Mouse (Mus musculus) CD4-positive, CD25-positive, alpha-beta regulatory T cell, adult 4 months (primary cell): ENCODE results near the gene Tmco1. TPM values are rescaled to one million over a fixed set of nuclear protein-coding genes. Genes with fewer than 3 reads are reported as not detected.
A peak's percentile ranks its signal among the peaks of the same experiment; 100 is the strongest.
"Not testable (repeated sequence)": the region's sequence is repeated elsewhere in the genome, so short reads cannot be mapped to it uniquely, and the experiment has no call there.

Source experiments
- ATAC-seq: one replicate; pipeline ENCODE4 v1.8.0; 2017
- polyA plus RNA-seq, 2 experiments: library from polyadenylated mRNA; unstranded; fragments of 100-300 nt; shearing (Covaris generic); gene quantifications; one replicate each; pipeline ENCODE4 v1.2.1; 2017

Gene Tmco1
- polyA plus RNA-seq, 2 experiments from 2014 or later, result 102 to 115 TPM

DNA sequence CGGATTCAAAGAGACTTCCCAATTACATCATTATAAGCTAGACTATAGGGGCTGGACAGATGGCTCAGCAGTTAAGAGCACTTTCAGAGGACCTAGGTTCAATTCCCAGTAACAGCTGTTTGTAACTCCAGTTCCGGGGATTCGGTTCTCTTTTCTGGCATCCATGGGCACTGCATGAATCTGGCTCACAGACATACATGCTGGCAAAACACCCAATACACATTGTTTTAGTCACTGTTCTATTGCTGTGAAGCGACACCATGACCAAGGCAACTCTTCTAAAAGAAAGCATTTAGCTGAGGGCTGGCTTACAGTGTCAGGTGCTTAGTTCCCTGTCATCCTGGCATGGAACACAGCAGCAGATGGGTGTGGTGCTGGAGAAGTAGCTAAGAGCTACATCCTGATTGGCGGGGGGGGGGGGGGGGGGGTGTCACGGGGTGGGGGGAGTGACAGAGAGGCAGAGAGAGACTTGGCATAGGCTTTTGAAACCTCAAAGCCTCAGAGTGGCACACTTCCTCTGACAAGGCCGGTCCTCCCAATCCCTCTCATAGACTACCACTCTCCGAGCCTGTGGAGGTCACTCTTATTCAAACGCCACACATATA is 31.1 kb downstream of the Tmco1 start:
- ATAC-seq, result no peak

DNA sequence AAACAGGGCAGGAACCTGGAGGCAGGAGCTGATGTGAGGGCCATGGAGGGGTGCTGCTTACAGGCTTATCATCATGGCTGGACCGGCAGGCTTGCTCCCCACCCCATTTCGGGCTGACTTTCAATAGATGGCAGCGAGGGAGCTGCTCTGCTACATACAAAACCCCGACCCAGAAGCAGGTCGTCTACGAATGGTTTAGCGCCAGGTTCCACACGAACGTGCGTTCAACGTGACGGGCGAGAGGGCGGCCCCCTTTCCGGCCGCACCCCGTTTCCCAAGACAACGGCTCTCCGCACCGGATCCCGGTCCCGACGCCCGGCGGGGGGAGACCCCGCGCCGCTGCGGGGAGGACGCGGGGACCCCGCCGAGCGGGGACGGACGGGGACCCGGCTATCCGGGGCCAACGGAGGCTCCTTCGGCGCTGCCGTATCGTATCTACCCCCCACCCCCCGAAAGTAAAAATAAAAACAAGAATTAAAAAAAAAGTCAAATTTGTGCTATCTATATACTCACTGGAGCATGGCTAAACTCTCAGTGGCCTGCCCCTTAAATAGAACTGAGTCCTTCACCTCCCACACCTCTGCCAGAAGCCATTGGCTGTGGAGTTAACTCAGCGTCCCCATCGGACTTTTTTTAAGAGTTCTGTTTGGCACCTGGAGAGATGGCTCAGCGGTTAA is 32.1 kb downstream of the Tmco1 start:
- peak; percentile 35 for ATAC-seq

DNA sequence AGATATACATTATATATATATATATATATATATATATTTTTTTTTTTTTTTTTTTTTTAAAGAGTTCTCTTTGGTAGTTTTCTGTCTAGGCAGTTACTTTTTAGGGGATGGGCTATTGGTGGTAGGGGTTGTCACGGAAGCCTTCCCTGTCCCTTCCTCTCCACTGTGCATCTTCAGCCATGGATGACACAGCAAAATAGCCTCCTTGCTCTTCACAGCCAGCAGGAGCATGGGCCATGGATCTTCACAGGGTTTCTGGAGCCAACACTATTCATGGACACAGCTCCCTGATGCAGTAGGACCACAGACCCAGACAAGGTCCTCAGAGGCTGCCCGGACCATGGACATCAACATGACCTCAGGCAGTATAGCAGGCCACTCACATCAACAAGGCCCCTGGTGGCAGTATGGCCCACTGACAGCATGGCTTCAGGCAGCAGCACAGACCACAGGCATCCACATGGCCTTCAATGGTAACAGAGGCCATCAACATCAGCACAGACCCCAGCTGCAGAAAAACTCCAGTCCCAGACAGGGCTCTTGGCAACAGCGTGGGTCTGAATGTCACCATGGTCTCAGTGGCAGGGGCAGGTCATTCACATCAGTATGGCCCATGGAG is 32.8 kb downstream of the Tmco1 start:
- ATAC-seq, result no peak

DNA sequence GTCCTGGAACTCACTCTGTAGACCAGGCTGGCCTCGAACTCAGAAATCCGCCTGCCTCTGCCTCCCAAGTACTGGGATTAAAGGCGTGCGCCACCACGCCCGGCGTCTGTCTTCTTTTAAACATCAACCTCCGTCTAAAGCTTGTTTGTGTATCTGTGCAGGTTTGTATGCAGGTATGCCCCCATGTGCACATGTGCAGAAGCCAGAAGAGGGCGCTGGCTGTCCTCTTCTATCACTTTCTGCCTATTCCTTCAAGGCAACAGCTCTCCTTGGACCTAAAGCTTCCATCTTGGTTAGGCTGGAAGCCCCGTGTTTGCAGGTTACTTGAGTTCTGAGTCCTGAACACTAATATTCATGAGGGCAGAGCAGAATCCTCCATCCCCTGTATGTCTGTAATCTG is 34.7 kb downstream of the Tmco1 start:
- ATAC-seq, result no peak

DNA sequence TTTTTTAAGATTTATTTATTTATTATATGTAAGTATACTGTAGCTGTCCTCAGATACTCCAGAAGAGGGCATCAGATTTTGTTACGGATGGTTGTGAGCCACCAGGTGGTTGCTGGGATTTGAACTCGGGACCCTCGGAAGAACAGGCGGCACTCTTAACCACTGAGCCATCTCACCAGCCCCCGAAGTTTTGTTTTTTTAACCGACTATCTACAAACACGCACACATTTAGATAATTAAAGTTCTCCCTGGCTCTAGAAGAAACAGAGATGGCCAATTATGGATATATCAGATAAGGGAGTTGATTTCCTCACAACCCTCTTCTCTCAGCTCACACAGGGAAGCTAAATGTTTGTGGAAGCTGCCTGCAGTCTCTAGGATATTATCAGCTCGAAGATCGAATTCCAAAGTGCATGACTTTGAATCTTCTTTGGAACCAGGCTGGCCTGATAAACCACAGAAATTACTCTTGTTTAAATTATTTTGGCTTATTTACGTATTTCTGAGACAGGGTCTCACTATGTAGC is 37.9 kb downstream of the Tmco1 start:
- not testable (repeated sequence) for ATAC-seq

DNA sequence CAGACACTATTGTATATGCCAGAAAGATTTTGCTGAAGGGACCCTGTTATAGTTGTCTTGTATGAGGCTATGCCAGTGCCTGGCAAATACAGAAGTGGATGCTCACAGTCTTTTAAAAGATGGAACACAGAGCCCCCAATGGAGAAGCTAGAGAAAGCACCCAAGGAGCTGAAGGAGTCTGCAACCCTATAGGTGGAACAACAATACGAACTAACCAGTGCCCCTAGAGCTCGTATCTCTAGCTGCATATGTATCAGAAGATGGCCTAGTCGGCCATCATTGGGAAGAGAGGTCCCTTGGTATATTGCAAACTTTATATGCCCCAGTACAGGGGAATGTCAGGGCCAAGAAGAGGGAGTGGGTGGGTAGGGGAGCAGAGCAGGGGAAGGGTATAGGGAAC is 41.0 kb downstream of the Tmco1 start:
- not testable (repeated sequence) for ATAC-seq

DNA sequence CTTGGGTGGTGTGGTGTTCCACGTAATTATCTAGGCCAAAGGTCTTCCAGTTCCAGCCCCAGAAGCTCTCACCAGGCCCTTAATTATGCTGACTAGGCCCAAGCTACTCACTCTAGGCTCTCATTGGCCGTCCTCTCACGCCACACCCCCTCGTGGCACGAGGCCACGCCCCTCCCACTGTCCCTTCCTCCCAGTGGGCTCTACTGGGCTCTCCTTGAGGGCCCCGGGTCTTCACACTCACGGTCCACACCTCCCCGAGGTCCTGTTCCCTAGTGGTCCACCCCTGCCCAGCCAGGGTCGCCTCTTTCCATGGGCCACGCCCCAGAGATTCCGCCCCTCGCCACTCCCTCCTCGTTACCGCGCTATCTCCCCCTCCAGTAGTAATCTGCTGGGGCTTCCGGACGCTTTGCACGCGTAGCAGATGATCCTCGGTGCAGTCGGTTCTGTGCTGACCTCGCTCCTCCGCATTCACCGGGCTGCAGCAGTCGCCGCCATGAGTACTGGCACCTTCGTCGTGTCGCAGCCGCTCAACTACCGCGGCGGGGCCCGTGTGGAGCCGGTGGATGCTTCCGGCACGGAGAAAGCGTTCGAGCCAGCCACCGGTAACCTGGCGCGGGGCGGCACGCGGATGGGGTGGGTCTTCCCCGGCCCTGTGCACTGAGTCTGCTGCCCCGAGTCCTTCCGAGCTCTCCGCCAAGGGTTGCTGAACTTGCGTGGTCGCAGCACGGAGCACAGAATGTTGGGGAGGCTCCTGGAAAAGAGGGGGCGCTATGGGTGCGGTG is 41.8 kb downstream of the Tmco1 start, which contains the start of gene Aldh9a1:
TSS of gene Aldh9a1 (plus strand) at position 177 of the 782 bp plus-strand sequence.
- ATAC-seq, result peak; percentile 95

DNA sequence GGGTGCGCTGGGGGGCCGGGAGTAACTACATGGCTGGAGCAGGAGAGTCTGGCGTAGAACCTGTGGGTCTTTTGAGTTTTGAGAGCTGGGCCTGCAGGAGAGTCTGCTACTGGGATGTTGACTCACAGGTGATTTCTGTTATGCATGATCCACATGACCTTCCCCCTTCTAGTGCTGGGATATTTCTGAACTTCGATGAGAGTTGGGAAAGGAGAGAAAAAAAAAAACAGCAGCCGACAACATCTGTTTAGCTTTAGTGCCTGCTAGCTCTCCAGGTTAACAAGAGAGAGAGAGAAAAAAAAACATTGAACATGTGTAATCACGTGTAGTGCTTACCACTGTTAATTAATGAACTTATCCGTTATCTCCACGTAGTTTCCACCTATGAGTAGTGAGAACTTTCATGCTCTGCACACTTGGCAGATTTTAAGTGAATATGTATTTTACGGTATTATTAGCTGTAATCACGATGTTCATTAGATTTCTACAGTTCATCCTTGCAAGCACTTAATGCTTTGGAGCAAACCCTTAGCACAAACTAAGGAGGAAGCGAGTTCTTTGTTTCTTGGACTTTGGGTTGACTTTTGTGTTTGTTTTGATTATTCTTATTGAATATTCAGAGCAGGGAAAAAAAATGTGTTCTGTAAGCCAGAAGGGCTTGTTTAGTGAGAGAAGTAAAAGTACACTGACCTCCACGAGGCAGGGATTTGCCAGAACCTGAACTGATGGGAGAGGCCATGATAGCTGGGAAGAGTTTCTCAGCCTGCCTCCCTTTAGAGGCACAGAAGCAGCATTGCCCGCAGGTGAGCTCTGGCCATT is 42.6 kb downstream of the Tmco1 start:
- ATAC-seq, result peak; percentile 5

DNA sequence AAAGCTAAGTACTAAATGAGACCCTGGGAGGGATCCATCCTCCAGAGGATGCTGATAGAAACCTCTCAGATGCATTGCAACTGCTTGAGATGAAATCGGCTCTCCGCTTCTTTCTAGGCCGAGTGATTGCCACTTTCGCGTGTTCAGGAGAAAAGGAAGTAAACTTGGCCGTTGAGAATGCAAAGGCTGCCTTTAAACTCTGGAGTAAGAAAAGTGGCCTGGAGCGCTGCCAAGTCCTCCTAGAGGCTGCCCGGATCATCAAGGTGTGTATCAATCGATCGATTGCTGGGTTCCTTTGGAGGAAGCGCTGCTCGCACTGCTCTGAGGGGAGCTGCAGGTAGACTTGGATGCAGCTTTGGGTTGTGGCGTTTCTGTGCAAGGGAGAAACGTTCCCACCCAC is 44.2 kb downstream of the Tmco1 start:
- no peak for ATAC-seq

DNA sequence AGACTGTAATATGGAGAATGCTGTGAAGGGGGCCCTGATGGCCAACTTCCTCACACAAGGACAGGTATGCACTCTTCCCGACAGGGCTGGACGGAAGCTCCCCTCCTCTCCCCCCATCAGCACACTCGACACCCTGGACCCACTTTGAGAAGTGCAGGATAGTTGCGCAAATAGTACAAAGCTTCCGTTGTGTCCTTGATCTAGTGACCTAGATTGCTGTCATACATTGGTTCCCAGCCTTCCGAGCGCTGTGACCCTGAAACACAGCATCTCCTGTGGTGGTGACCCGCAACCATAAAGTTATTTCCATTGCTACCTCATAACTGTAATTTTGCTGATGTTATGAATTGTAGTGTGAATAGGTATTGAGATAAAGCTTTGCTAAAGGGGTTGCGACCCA is 49.2 kb downstream of the Tmco1 start:
- no peak for ATAC-seq

DNA sequence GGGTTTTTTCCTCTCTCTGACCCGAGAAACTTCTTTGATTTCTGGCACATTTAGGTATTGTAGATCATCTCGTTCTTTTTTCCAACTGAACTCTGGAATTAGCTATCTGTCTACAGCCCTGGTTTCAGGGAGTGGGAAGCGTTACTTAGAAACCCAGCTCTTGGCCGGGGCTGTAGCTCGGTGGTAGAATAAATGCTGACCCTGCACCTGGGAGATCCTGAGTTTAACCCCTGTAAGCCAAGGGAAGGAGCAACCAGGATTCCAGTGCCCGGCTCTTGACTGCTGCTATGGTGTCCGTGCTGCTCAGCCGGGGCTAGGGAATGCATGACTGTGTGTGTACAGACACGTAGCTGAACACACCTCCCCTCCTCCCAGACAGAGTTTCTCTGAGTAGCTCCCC is 50.6 kb downstream of the Tmco1 start:
- no peak for ATAC-seq

DNA sequence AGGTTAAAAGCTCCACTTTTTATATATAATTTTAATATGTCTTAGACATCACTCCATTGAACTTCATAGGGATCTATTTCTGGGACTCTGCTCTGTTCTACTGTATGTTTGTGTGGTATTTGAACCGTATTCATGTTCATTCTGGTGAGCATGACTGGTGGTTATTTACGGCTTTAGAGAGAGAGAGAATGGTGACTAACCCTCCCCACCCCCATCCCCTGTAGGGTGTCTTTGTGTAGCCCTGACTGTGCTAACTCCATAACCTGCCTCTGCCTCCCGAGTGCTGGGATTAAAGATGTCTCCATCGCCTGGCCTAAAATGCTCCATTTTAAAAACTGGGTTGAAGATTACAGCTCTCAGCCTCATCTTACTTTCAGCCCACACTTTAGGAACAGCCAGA is 52.1 kb downstream of the Tmco1 start:
- no peak for ATAC-seq

DNA sequence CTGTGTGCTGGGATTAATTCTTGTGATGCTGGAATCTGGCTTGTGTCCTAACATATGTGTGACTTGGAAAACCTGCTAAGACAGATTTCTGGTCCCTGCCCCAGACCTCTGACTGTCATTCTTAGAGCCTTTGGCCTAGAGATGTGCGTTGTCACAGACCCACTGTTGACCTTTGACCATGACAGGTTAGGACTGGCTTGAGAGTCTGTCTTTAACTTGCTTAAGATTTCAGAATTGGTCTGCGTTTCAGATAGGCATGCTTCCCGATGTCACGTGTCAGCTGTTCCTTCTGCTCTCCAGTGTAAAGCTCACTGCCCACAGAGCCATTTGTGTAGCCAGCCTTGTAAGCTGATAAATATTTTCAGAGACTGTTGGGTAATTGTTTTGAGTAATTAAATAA is 54.6 kb downstream of the Tmco1 start:
- ATAC-seq, result no peak

DNA sequence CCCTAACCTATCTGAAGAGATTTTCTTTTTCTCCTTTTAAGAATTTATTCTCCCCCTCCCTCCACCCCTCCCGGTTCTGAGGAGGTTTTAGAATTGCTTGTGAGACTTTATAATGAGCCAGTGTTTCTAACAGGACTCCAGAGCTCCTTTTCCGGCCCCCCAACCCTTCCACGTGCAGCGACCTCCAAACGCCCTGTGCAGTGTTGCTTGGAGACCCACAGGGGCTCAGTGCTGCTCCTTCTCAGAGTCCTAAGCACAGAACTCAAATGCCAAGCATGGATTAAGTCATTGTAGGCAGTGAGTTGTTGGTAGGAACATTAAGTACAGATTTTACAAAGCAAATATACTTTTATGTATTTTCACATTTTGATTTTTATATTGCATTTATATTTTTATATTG is 55.1 kb downstream of the Tmco1 start:
- no peak for ATAC-seq

DNA sequence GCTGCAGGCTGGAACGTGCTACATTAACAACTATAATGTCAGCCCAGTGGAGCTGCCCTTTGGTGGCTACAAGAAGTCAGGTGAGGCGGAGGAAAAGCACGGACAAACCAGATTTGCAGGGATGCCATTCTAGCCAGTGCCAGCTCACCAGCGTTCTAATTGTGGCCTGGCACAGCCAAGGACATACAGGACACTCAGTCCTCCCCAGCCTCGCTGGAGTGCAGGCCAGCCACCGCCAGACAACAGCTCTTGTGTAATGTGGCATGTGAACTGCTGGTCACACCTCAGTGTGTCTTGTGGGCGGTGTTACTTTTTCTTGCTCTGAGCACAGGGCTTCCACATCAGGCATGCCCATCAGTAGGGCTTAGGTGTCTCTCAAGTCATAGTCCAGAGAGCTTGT is 57.6 kb downstream of the Tmco1 start:
- no peak for ATAC-seq

DNA sequence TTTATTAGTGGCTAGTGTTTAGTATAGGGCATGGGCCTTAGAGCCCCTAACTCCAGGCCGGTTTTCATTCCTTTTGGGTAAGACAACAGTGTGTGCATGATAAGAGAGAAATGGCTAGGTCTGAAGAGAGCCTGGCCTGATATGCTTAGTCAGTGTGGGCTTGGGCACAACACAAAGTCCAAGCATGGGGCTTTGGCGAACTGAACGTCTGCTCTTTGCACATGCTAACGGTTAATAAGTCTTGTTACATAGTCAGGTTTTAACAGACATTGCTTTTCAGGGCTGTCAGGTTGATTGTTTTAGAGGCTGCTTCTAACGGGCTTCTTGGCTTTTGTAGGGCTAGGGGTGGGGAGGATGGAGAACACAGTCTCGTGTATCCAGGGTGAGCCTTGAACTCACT is 58.4 kb downstream of the Tmco1 start:
- no peak for ATAC-seq

DNA sequence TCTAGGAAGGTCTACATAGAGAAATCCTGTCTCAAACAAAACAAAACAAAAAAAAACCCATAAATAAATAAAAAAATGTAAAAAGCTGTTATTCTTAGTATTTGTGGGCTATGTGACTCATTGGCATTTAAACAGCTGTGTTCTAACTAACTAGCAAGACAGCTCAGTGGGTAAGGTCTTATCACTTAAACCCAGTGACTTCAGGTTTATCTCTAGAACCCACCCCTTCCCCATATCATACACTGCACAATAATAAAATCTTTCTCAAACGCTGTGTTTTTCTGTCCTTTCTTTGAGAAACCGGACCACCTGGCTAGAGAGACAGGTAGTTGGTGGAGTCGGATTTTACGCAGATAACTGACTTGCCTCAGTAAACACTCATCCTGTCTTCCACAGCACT is 59.8 kb downstream of the Tmco1 start:
- no peak for ATAC-seq

DNA sequence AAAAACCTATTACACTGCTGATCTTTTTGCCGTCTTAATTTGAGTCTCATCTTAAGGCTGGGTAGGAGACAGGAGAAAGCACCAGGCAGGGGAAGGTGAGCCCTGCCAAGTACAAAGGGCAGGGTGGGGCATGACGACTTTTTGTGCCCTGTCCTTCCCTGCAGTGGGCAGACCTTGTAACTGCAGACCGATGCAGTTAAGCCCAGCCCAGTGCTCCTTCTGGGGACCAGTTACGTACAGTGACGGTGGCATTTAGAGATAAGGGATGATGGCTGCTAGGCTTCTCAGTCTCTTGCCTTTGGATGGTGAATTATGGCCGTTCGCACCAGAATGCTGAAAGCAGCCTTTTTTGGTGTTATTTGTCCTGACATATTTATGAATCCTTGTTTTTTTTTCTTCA is 60.3 kb downstream of the Tmco1 start:
- no peak for ATAC-seq

DNA sequence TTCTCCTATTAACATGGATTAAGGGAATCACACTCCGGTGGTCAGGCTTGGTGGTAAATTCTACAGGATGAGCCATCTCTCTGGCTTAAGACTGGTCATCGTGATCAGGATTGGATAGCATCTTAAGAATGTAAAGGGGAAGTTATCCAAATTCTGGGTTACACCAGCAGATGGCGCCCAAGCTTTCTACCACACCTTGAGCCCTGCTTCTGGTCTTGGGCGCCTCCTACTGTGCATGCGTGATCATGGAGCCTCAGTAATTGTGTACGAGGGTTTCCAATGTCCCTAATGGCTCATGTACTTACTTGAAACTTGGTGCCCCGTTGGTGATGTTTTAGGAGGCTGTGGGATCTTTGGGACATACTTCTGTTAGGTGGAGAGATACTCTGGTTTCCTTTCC is 61.7 kb downstream of the Tmco1 start:
- ATAC-seq, result peak; percentile 98

DNA sequence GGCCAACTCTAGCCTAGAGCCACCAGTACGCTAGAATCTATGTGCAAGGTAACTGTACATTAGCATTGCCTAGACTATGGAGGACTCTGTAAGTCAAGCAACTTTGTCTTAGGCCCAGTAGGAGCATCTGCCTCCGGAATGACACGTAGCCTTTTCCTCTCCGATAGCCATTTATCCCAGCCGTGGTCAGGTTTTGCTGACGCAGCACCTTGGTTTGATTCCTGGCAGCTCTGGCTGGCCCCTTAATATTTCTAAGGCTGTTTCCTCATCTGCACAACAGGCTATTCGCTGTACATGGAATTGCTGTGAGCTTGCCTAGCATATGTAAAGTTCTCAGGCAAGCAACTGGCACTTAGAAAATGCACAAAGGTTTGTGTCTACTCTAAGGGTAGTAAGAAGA is 64.6 kb downstream of the Tmco1 start:
- ATAC-seq, result no peak

DNA sequence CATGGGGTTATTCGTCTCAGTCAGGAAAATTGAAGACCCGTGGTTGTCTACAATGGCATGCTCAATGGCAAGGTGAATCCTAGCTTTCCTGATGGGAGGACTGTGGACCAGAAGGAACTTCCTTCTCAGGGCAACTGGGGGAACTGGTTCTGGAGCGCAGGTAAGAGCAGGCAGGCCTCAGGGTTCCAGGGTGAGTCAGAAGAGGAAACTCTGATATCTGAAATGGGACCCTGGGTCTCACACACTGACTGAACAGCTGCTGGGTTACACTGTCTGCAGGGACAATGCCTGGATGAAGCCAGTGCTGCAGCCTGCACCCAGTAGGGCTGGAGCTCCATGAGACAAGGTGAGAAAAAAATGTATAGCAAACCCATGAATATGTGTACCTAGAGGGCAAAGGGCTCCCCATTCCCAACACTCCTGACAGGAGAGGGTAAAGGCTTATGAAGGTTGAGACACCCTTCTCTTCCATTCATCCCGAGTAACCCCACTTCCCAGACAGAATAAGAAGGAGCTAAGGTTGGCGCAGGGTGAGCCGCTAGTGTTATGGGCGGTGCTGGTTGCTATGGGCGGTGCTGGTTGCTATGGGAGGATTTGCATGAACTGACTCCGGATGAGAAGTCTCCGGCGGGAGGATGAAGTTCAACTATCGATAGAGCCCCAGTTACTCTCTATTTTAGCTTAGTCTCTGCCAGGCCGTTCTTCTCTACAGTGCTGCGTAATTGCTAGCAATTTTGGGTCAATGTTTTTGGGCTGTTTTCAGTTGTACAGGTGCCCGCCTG is 66.0 kb downstream of the Tmco1 start:
- peak; percentile 68 for ATAC-seq
